Mouse (Mus musculus): Measurements from ENCODE around the gene Zup1.
A peak's percentile ranks its signal among the peaks of the same experiment; 100 is the strongest.
"Not testable (repeated sequence)": the region's sequence is repeated elsewhere in the genome, so short reads cannot be mapped to it uniquely, and the experiment has no call there.

Zup1 gene

DNA sequence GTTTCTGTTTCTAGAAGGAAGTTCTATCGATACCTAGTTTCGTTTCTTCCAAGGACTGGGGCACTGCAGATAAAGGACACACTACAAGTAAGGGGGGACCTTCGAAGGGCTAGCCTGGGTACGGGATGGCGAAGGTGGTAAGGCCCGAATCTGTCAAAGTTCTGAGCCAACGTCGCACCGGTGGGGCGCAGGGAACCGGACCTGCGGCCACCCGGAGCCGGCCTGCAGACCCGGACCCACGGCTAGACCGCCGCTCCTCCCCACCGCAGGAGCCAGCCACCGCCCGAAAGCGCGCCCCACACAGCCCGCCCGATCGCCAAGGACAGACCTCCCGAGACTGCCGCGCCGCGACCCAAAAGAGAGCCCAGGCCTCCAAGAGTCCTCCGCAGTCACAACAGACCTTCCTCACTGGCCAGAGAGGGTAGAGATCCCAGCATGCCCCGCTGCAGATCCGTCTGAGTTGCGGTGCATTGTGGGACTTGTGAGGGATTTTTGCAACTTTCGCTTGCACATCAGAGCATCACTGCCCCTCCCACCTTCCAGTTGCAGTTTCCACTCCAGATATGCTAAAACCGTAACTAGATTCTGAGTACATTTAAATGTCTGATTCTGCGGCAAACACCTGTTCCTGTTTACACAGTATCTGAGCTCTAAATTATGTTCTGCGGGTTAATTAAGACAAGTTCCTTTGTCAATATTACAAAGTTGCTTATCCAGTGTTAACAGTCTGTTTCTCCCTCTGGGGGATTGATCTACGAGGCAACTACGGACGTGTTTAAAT is at the start of gene Zup1:
TSS of gene Zup1 (minus strand) at position 467 of the 781 bp plus-strand sequence.
- DNase-seq (ENCODE audit: extremely low spot score) = peak; percentile 85

DNA sequence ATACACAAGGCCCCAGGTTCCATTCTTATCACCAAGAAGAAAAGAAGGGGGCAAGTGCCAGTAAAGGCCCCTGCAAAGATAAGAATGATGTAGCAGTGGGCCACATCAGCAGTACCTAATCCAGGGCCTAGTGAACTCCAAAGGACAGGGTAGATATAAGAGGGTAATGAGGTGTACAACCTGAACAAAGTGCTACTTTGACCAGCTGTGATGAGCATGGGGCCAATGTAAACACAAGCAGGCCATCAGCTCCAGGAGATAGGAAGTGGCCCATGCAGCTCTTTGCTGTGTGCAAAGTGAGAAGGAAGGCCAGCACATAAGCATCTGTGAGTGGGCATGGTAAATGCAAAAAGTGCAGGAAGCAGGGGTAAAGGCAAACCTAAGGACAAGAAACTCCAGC is 47.3 kb upstream of the Zup1 start:
- DNase-seq (ENCODE audit: extremely low spot score) = no peak

DNA sequence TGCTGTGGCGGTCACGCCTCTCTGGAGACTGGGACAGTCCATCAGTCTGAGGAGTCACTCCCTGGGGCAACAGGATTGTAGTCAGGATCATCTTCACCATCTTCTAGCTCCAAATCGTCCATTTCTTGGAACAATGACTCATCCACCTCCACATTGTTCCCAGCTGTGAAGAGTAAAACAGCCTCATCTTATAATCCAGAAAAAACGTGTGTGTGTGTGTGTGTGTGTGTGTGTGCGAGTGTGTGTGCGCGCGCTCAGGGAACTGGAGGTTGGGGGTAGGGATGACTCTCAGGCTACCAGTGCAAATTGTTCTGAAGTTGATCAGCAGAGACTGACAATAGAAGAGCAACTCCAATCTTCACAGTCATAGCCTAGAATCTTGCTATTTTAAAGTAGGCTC is 45.6 kb upstream of the Zup1 start:
- DNase-seq (ENCODE audit: extremely low spot score) = not testable (repeated sequence)

DNA sequence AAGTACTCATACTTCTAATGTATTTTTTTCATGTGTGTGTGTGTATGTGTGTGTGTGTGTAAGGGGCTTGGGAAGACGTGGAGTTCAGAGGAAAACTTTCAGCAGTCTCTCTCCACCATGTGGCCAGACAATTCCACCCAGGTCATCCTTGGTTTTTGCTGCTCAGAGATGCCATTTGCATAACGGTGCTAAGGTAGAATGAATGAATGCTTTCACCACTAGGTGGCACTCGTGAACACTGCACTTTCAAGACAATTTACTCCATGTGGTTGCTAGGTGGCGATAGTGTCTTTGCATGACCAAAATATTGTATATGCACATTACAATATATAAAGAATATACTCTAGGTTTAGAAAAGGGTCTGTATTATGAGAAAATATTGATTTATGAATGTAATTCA is 35.7 kb upstream of the Zup1 start:
- peak; percentile 62 for DNase-seq (ENCODE audit: extremely low spot score)

DNA sequence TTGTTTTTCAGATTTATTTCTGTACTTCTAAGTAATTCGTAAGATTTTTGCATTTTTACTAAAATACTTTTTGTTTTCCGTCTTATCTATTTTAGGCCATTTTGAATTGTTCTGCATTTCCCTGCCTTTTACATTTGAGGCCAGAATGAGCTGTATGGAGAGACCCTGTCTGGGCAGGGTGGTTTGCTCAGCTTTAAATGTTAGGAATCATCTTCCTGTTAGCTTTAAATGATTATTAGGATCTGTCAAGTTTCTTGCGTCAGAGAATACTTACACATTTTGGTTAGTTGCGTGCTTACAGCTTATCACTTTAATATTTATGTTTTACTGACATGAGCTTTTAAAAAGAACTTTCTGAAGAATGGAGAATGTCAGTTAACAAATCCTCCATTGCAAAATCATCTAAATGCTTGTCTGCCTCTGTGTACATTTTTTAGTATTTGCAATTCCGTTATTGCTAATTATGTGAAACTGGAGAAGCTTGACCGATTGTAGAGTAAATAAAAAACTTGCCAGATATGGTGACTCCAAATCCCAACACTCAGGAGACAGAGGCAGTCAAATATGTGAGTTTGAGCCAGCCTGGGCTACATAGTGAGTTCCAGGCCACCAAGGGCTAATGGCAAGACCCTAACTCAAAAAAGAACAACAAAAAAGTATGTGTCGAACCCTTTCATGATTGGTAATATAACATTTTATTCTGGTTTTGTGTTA is 23.9 kb upstream of the Zup1 start:
- no peak for DNase-seq (ENCODE audit: extremely low spot score)

DNA sequence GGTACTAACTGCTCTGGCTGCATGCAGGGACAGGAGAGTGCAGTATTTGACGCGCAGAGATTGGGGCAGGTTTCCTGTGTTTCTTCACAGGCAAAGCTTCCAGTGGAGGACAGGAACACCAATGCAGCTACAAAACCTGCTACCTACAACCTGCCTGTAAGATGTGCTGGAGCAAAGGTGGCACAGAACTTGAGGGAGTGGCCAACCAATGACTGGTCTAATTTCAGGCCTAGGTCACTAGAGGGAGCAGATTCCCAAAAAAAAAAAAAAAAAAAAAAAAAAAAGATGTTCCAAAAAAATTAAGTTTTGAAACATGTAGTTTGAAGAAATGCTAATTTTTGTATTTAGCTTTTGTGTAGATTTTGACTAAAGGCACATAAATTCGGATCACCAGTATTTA is 1.4 kb upstream of the Zup1 start:
- no peak for DNase-seq (ENCODE audit: extremely low spot score)

DNA sequence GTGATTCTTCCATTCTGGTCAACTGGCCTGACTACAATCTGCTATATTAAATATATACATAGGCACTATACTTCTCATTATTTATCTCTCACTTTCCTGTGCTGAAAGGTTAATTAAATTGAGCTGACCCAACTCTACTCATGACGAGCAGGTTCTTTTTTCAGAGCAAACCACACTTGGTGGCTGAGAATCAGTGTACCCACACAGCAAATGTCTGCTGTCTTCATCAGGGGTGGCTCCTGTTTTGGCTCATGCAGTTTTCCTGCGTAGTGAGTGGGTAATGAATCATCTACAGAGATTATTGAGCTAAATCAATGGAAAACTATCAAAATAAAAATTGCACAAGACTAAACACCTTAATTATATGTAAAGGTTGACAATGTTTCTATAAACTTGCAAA is 4.7 kb downstream of the Zup1 start:
- DNase-seq (ENCODE audit: extremely low spot score) = no peak

DNA sequence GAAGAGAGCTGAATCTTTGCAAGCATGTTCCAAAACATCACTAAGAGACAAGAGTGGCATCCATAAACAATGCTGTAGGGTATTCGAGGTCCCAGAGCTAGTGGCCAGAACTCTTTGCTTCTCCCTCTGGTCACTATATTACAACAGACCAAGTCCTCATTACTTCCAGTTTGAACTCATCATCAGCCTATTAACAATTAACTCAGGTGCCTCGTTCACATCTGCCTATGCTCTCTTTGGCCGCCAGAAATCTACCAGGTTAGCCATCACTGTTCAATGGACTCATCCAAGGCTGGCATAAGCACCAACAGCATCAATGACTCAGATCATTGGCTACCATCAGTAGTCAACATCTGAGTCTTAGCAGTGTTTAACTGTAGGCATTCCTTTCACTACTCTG is 5.7 kb downstream of the Zup1 start:
- DNase-seq (ENCODE audit: extremely low spot score) = no peak

DNA sequence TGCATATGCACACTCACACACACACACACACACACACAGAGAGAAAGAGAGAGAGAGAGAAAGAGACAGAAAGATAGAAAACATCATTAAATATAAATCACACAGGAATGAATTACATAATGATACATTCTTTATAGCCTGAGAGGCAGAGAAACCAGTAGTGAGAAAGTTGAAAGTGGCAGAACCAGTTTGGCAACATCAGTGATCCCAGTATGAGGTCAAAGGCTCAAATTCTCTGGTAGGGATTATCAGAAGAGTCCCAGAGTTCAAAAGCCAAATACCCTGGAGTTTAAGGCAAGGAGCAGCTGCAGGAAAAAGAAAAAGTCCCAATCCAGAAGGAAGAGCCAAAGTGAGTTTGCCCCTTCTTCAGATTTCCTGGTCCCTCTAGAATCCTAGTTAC is 10.4 kb downstream of the Zup1 start:
- DNase-seq (ENCODE audit: extremely low spot score) = no peak

DNA sequence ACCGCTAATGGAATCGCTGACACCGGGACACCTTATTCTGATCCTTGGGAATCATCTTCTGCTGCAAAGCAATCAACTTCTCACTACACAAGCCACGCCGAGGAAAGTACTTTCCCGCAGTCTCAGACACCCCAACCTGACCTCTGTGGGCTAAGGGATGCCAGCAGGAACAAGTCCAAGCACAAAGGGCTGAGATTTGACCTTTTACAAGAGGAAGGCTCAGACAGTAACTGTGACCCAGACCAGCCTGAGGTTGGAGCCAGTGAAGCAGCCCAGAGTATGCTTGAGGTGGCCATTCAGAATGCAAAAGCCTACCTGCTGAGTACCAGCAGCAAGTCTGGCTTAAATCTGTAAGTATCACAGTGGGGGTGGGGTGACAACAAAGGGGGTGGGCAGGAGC is 45.6 kb downstream of the Zup1 start:
- no peak for DNase-seq (ENCODE audit: extremely low spot score)

DNA sequence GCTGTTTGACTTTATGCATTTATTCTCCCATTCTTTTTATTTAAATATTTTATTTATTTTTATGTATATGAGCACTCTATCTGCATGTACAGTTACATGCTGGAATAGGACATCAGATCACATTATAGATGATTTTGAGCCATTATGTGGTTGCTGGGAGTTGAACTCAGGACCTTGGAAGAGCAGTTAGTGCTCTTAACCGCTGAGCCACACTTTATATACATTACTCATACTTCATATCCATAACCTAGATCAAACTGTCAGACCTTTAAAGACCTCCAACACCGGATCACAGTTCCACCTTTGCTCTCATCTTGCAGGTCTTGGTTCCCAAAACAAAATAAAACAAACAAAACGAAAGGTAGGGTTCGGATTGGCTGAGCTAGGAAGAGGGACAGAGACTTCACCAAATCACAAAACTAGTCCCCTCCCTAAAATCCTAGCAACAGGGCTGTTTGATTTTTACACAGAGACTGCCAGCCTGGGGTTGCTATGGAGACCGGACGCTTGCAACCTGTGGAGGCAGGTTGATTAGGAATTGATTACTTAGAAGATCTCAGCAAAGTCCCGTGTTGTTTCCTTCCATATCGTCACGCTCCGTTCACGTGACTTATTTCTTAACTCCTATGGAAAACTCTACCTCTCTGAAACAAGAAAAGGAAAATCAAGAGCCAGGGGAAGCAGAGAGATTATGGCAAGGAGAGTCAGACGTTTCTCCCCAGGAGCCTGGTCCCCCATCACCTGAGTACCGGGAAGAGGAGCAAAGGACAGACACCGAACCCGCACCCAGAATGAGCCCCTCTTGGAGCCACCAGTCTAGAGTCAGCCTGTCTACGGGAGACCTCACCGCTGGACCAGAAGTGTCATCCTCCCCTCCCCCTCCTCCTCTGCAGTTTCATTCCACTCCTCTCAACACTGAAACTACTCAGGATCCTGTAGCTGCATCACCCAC is 46.3 kb downstream of the Zup1 start, which contains the start of gene Rsph4a:
TSS of gene Rsph4a (plus strand) at position 582 of the 952 bp plus-strand sequence.
- DNase-seq (ENCODE audit: extremely low spot score) = peak; percentile 53

DNA sequence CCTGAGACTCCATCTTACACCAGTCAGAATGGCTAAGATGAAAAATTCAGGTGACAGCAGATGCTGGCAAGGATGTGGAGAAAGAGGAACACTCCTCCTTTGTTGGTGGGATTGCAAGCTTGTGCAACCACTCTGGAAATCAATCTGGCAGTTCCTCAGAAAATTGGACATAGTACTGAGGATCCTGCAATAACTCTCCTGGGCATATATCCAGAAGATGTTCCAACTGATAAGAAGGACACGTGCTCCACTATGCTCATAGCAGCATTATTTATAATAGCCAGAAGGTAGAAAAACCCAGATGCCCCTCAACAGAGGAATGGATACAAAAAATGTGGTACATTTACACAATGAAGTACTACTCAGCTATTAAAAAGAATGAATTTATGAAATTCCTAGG is 49.5 kb downstream of the Zup1 start:
- DNase-seq (ENCODE audit: extremely low spot score) = not testable (repeated sequence)

DNA sequence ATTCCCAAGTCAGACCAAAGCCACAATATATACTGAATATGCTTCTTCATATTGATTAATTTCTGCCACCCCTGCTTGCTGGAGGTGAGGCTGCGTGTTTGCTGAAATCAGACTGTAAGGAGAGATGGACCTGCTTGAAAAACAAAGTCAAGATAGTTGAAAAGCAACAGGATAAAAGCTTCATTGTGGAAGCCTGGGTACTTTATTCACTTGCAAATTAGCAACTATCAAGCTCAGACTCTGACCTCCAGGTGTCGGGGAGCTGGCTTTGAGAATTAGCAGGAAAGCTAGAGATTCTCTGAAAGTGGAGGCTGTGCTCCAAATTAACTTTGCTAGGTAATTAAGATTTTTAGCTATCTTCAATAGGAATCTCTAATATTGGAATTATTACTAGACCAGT is 68.7 kb downstream of the Zup1 start:
- not testable (repeated sequence) for DNase-seq (ENCODE audit: extremely low spot score)

DNA sequence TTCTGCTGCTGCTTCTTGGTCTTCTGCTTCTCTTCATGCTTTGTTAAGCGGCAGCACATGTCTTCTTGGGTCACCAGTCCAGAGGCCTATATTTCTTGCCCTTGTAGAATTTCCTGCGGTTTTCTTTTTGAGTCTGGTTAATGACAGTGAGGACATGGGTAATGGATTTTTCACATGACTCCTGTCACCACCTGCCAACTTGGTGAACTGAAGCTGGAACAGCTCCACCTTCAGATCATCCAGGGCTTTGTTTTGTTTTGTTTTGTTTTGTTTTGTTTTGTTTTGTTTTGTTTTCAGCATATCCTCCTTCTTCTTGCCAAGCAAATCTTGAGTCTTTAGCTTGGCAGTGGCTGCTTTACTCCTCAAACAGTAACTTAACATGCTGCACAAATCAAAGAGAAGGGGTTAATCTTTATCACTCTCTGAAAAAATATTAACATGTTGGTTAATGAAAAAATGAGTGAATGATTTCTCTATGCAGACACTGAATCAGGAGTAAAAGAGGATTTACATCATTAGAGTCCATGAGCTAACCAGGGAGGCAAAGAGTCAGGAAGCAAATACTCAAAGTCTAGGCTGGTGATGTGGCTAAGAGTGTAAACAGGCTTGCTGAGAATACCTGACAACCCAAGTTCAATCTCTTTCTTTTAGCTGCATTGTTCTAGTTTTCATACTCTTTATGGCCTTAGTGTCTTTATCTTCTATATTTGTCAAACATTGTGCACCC is 78.2 kb downstream of the Zup1 start:
- no peak for DNase-seq (ENCODE audit: extremely low spot score)

DNA sequence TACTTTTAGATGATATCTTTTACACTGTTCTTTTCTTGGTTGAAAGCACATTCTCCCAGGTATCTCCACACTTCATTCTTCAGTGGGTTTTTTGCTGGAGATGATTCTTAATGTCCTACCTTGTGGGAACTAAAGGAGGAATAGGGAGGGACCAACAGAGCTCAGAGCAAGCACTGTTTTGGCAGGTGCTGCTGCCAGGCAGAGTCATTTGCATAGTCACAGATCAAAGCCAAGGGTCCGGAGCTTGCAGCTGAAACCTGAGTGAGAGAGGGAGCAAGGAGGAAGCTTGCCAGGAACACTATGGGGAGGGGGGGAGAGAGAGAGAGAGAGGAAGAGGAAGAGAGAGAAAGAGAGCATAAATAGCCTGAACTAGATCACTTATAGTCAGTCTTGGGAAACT is 80.6 kb downstream of the Zup1 start:
- DNase-seq (ENCODE audit: extremely low spot score) = no peak
